Mouse (Mus musculus) left cerebral cortex, postnatal 14 days (tissue): ENCODE measurements around the gene Mlxipl. TPM values are rescaled to one million over a fixed set of nuclear protein-coding genes. Genes with fewer than 3 reads are reported as not detected.

Source experiments
- DNase-seq, 2 experiments: peaks; one replicate each; pipeline ENCODE4 v3.0.0; 2021 to 2022; ENCODE audit warnings: low spot score in 2 of 2, mixed read lengths in 1 of 2
- intact Hi-C: fragments of 180-260 bp; cut with DNase I; formaldehyde crosslinking; loops from one replicate; pipeline ENCODE4 v1.15.1; 2025
- total RNA-seq, 2 experiments: library from RNA; stranded (reverse); gene quantifications; 2 replicates each; pipeline ENCODE4 v1.2.3; 2021

The Mlxipl gene
- total RNA-seq, 2 experiments from 2014 or later = 4.0 to 4.5 TPM

- intact Hi-C loops = no loop called here
- no peak for DNase-seq
Observed at GRCm38 (mm10) chr5:135127669-135128068, 38.0 kb downstream of the Mlxipl start.

GRCm38 (mm10) chr5:135129747-135130146, 40.1 kb downstream of the Mlxipl start:
- no peak for DNase-seq
- intact Hi-C loops = no loop called here

- DNase-seq = peak in 1 of 2 experiments; percentile 20
- intact Hi-C loops = no loop called here
Observed at GRCm38 (mm10) chr5:135133736-135134405, 44.2 kb downstream of the Mlxipl start.

GRCm38 (mm10) chr5:135134534-135134933, 44.8 kb downstream of the Mlxipl start:
- intact Hi-C loops = no loop called here
- peak in 1 of 2 experiments; percentile 11 for DNase-seq

- intact Hi-C loops = no loop called here
- no peak for DNase-seq
Observed at GRCm38 (mm10) chr5:135139881-135140280, 50.2 kb downstream of the Mlxipl start.

- intact Hi-C loops = no loop called here
- no peak for DNase-seq
Observed at GRCm38 (mm10) chr5:135144469-135144868, 54.8 kb downstream of the Mlxipl start.

- DNase-seq = no peak
- intact Hi-C loops = no loop called here
Observed at GRCm38 (mm10) chr5:135145532-135145931, 55.8 kb downstream of the Mlxipl start.

- DNase-seq = no peak
- intact Hi-C loops = no loop called here
Observed at GRCm38 (mm10) chr5:135145955-135146354, 56.3 kb downstream of the Mlxipl start.

GRCm38 (mm10) chr5:135148715-135149052, 59.0 kb downstream of the Mlxipl start:
- no peak for DNase-seq
- intact Hi-C loops = loop anchor here (2.0 kb wide), 1 partner anchor 38 kb away; the partner anchor contains the start of gene Baz1b

GRCm38 (mm10) chr5:135149053-135149819, 59.5 kb downstream of the Mlxipl start, which contains the start of gene Tbl2:
Tbl2 (plus strand) TSS chr5:135149657.
- peak; percentile 97 to 98 for DNase-seq
- intact Hi-C loops = loop anchor here (2.0 kb wide), 1 partner anchor 38 kb away; the partner anchor contains the start of gene Baz1b

- intact Hi-C loops = loop anchor here (2.0 kb wide), 1 partner anchor 37 kb away; the partner anchor contains the start of gene Baz1b
- no peak for DNase-seq
Observed at GRCm38 (mm10) chr5:135149820-135150178, 60.1 kb downstream of the Mlxipl start.

- no peak for DNase-seq
- intact Hi-C loops = no loop called here
Observed at GRCm38 (mm10) chr5:135156496-135156895, 66.8 kb downstream of the Mlxipl start.

GRCm38 (mm10) chr5:135161221-135161620, 71.5 kb downstream of the Mlxipl start:
- intact Hi-C loops = no loop called here
- DNase-seq = peak; percentile 29 to 67

GRCm38 (mm10) chr5:135161650-135162049, 72.0 kb downstream of the Mlxipl start:
- intact Hi-C loops = no loop called here

GRCm38 (mm10) chr5:135162361-135162760, 72.7 kb downstream of the Mlxipl start:
- intact Hi-C loops = no loop called here
- no peak for DNase-seq

More at GRCm38 (mm10) chr5:135161650-135162049, 72.0 kb downstream of the Mlxipl start:
- DNase-seq = no peak

- DNase-seq = no peak
- intact Hi-C loops = no loop called here
Observed at GRCm38 (mm10) chr5:135162821-135163220, 73.1 kb downstream of the Mlxipl start.

GRCm38 (mm10) chr5:135166909-135167308, 77.2 kb downstream of the Mlxipl start:
- intact Hi-C loops = no loop called here
- DNase-seq = no peak

- DNase-seq = no peak
- intact Hi-C loops = no loop called here
Observed at GRCm38 (mm10) chr5:135167469-135167868, 77.8 kb downstream of the Mlxipl start.

GRCm38 (mm10) chr5:135168063-135169062, 78.7 kb downstream of the Mlxipl start, which contains the start of gene Bcl7b:
Bcl7b (plus strand) TSS chr5:135168283.
- intact Hi-C loops = loop anchor here (2.0 kb wide), 1 partner anchor 18 kb away; the partner anchor contains the start of gene Baz1b
- DNase-seq = peak; percentile 97 to 98
